In the genomic region with DNA sequence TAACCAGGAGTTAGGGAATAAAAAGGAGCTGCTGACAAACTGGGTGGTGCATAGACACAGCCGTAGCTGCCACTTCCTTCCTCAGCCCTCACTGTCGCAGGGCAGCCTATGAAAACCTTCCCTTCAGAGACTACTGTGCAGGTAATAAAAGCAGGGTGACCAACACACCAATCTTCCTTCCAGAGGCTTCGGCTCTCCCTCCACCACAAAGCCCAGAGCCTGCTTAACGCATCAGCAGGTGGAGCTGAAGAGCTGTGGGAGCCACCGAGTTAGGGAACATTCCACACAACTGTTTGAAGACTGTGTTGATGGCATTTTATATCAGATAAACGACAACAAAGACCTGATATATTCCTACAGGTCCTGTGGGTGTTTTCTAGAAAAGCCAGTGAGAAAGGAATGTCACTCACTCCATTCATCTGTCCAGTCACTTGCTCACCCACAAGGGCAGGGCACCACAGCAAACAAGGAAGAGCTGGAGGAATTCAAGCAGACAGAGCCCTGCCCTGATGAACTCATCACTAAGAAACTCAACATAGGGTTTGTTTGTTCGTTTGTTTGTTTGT, we compare ENCODE assay signal across 8 mouse cellular contexts. TPM values are rescaled to one million over a fixed set of nuclear protein-coding genes. Genes with fewer than 3 reads are reported as not detected.
A peak's percentile ranks its signal among the peaks of the same experiment; 100 is the strongest.
DNase-seq lines count a peak whose midpoint lies in the region; ATAC-seq and TF ChIP-seq lines count a peak whose summit lies in the region.

No protein-coding gene starts in this region.

- peak; percentile 14; the same call in 1 of the 2 replicates for TF ChIP-seq CTCF in gastrocnemius, adult 2 months (IDR thresholded peaks at IDR 0.05)
- peak; percentile 53; the same call in 1 of the 2 replicates for TF ChIP-seq CTCF in embryonic fibroblast, embryonic 13.5 days (IDR thresholded peaks at IDR 0.05; ENCODE audit: borderline replicate concordance, insufficient read depth, low read length)

- no peaks in the 10 kb centered on the region for H3K27me3 ChIP-seq in megakaryocyte, embryonic 14.5 days (replicated peaks)

- H3K36me3 ChIP-seq in megakaryocyte, embryonic 14.5 days (replicated peaks; ENCODE audit: low read length): no peaks in the 10 kb centered on the region

- H3K9me3 ChIP-seq in megakaryocyte, embryonic 14.5 days: no peaks in the 10 kb centered on the region

- ATAC-seq in megakaryocyte, adult 5-6 weeks (ENCODE audit: poor library complexity, severe bottlenecking): no peak

- DNase-seq in gastrocnemius, adult 2 months: no peak
- DNase-seq in gastrocnemius, postnatal 4 days (ENCODE audit: low spot score in 2 of 2): no peak
- peak; percentile 34 for DNase-seq in lung, postnatal 10 days
- no peak for DNase-seq in yolk sac, embryonic 10.5 days (ENCODE audit: low spot score)
- DNase-seq in spleen, postnatal 36 days (ENCODE audit: low spot score in 2 of 2): no peak

- peaks cover 67% of the 10 kb centered on the region for H3K4me1 ChIP-seq in megakaryocyte, embryonic 14.5 days
- H3K4me1 ChIP-seq in embryonic fibroblast, embryonic 13.5 days (ENCODE audit: control insufficient read depth, insufficient read depth, low read length): no peaks in the 10 kb centered on the region

- H3K4me3 ChIP-seq in gastrocnemius, adult 2 months: no peak overlapping the region
- H3K4me3 ChIP-seq in megakaryocyte, embryonic 14.5 days (replicated peaks): peak overlapping the region; percentile 57
- no peak overlapping the region for H3K4me3 ChIP-seq in embryonic fibroblast, embryonic 13.5 days (ENCODE audit: insufficient read depth, low read length)

- no peak for TF ChIP-seq POLR2A in embryonic fibroblast, embryonic 13.5 days (IDR thresholded peaks at IDR 0.05; ENCODE audit: low read depth, low read length)

- intact Hi-C loops in gastrocnemius, adult 2 months (cut with DNase I): no loop called here

- no peak overlapping the region for H3K27ac ChIP-seq in gastrocnemius, adult 2 months
- H3K27ac ChIP-seq in embryonic fibroblast, embryonic 13.5 days (ENCODE audit: insufficient read depth, low read length): no peak overlapping the region

RNA-seq across cellular contexts. Expression of a gene that starts 10.6 kb away (rescaled TPM):
- total RNA-seq in gastrocnemius, adult 2 months (2021): not detected
- total RNA-seq in gastrocnemius, postnatal 4 days (2021): under 1 TPM; 0.32 to 0.49 TPM
- polyA plus RNA-seq in megakaryocyte, embryonic 14.5 days (2012; ENCODE audit: insufficient read depth, low replicate concordance): 19.7 and 21.8 TPM in 2 replicates
- not detected in 2 replicates for total RNA-seq in megakaryocyte, adult 5-6 weeks (2015)
- 0.41 TPM in 1 of 2 replicates, not detected in the other for total RNA-seq in megakaryocyte, adult 5-6 weeks (2017)
- 0.25 TPM in 1 of 2 replicates, not detected in the other for polyA plus RNA-seq in embryonic fibroblast, embryonic 13.5 days (2011; ENCODE audit: insufficient read length, low read depth, missing spikeins)
